Mouse (Mus musculus) hindbrain, postnatal 0 days (tissue): ENCODE data around the gene Tbc1d1. TPM values are rescaled to one million over a fixed set of nuclear protein-coding genes. Genes with fewer than 3 reads are reported as not detected.

ENCODE experiments used
- ATAC-seq: fragments of 200-750 bp; cut with Nextera tagmentation; 2 replicates; pipeline ENCODE4 v1.8.0; 2017; ENCODE audit warnings: mild to moderate bottlenecking, moderate TSS enrichment, moderate library complexity
- DNase-seq: peaks from one replicate; pipeline ENCODE4 v3.0.0-alpha.2; 2015; ENCODE audit warnings: low spot score
- H3K27ac ChIP-seq: fragments of 300-500 bp; sonication (generic); 2 replicates; pipeline ENCODE4 v1.5.1; 2014; ENCODE audit warnings: mild to moderate bottlenecking
- H3K27me3 ChIP-seq: fragments of 300-500 bp; sonication (generic); 2 replicates; pipeline ENCODE4 v1.6.1; 2014; ENCODE audit warnings: low read length, mixed read lengths; ENCODE audit not compliant: insufficient read depth
- H3K36me3 ChIP-seq: fragments of 300-500 bp; sonication (generic); 2 replicates; pipeline ENCODE4 v1.6.1; 2014; ENCODE audit warnings: low read length, mixed read lengths; ENCODE audit not compliant: insufficient read depth
- H3K4me1 ChIP-seq: fragments of 300-500 bp; sonication (generic); 2 replicates; pipeline ENCODE4 v1.6.1; 2014; ENCODE audit warnings: antibody characterized with exemption, low read length, mixed read lengths; ENCODE audit not compliant: insufficient read depth
- H3K4me2 ChIP-seq: fragments of 300-500 bp; sonication (generic); 2 replicates; pipeline ENCODE4 v1.6.1; 2014; ENCODE audit warnings: low read depth, mild to moderate bottlenecking, low read length, moderate library complexity, mixed read lengths
- H3K4me3 ChIP-seq: fragments of 300-500 bp; sonication (generic); 2 replicates; pipeline ENCODE4 v1.5.1; 2014; ENCODE audit warnings: low read length
- H3K9ac ChIP-seq: fragments of 300-500 bp; sonication (generic); replicated peaks from 2 replicates; pipeline ENCODE4 v1.6.1; 2014; ENCODE audit warnings: mild to moderate bottlenecking, low read length, moderate library complexity, mixed read lengths
- H3K9me3 ChIP-seq: fragments of 300-500 bp; sonication (generic); 2 replicates; pipeline ENCODE4 v1.6.1; 2016; ENCODE audit warnings: low read length, mixed read lengths
- CTCF ChIP-seq: IDR thresholded peaks from 2 replicates; pipeline ENCODE4 v1.5.1; 2016; ENCODE audit warnings: antibody characterized with exemption, control low read depth, low read depth
- WGBS: fragments of 180-500 bp; shearing (Covaris S2); extraction: QIAGEN DNeasy Blood & Tissue Kit; methylation state at CpG from one replicate; pipeline ENCODE4 v1.1.7; 2014; 5-methylcytosine and 5-hydroxymethylcytosine counted together
- polyA plus RNA-seq: library from polyadenylated mRNA; unstranded; fragments of >200 nt; fragmentation: Nextera tagmentation; extraction: Ambion mirVana; gene quantifications from 2 replicates; pipeline ENCODE4 v1.2.1, GENCODE M21; 2015
- total RNA-seq: library from RNA; depleted of rRNA; stranded (reverse); fragments of >200 nt; gene quantifications from 2 replicates; pipeline ENCODE4 v1.2.3, GENCODE M21; 2014

Gene Tbc1d1
- total and polyA plus RNA-seq, 2 experiments from 2014 or later = 7.2 to 19.2 TPM

- no peak for ATAC-seq
- 73% methylated on average over 5 of the region's 5 CpGs for WGBS
- H3K4me3 ChIP-seq = no peak overlapping the region
- TF ChIP-seq CTCF = no peak
- no peaks in the 10 kb centered on the region for H3K36me3 ChIP-seq
- no peaks in the 10 kb centered on the region for H3K9me3 ChIP-seq
- no peak overlapping the region for H3K4me2 ChIP-seq
- H3K27me3 ChIP-seq = no peaks in the 10 kb centered on the region
- H3K4me1 ChIP-seq = no peaks in the 10 kb centered on the region
- no peak for DNase-seq
- no peak overlapping the region for H3K27ac ChIP-seq
- H3K9ac ChIP-seq = no peak overlapping the region
Observed at GRCm38 (mm10) chr5:64212206-64212605, 56.1 kb downstream of the Tbc1d1 start.

- no peaks in the 10 kb centered on the region for H3K27me3 ChIP-seq
- no peak overlapping the region for H3K4me2 ChIP-seq
- H3K4me3 ChIP-seq = no peak overlapping the region
- H3K36me3 ChIP-seq = no peaks in the 10 kb centered on the region
- no peak for TF ChIP-seq CTCF
- H3K27ac ChIP-seq = no peak overlapping the region
- no peaks in the 10 kb centered on the region for H3K4me1 ChIP-seq
- no peak overlapping the region for H3K9ac ChIP-seq
- H3K9me3 ChIP-seq = no peaks in the 10 kb centered on the region
- no peak for DNase-seq
- no peak for ATAC-seq
- WGBS = 91% methylated on average over 3 of the region's 3 CpGs
Observed at GRCm38 (mm10) chr5:64212619-64213018, 56.5 kb downstream of the Tbc1d1 start.

- H3K36me3 ChIP-seq = no peaks in the 10 kb centered on the region
Observed at GRCm38 (mm10) chr5:64215806-64216205, 59.7 kb downstream of the Tbc1d1 start.

GRCm38 (mm10) chr5:64216326-64216725, 60.2 kb downstream of the Tbc1d1 start:
- no peaks in the 10 kb centered on the region for H3K27me3 ChIP-seq
- no peak overlapping the region for H3K4me3 ChIP-seq
- no peaks in the 10 kb centered on the region for H3K4me1 ChIP-seq
- no peak overlapping the region for H3K9ac ChIP-seq
- ATAC-seq (no peak), DNase-seq (no peak)
- H3K27ac ChIP-seq = no peak overlapping the region
- H3K36me3 ChIP-seq = no peaks in the 10 kb centered on the region
- TF ChIP-seq CTCF = no peak
- no peak overlapping the region for H3K4me2 ChIP-seq
- H3K9me3 ChIP-seq = no peaks in the 10 kb centered on the region
- WGBS = 85% methylated on average over 4 of the region's 4 CpGs

More at GRCm38 (mm10) chr5:64215806-64216205, 59.7 kb downstream of the Tbc1d1 start:
- Histone ChIP-seq H3K4me3 (no peak overlapping the region), H3K27ac (no peak overlapping the region), H3K4me1 (no peaks in the 10 kb centered on the region), H3K9me3 (no peaks in the 10 kb centered on the region), H3K27me3 (no peaks in the 10 kb centered on the region), H3K9ac (no peak overlapping the region), H3K4me2 (no peak overlapping the region)
- DNase-seq = no peak
- no peak for ATAC-seq
- 95% methylated on average over 5 of the region's 5 CpGs for WGBS
- no peak for TF ChIP-seq CTCF

- no peak for ATAC-seq
- Histone ChIP-seq H3K4me2 (no peak overlapping the region), H3K4me1 (no peaks in the 10 kb centered on the region), H3K36me3 (no peaks in the 10 kb centered on the region), H3K9ac (no peak overlapping the region), H3K27me3 (no peaks in the 10 kb centered on the region), H3K27ac (no peak overlapping the region), H3K9me3 (no peaks in the 10 kb centered on the region), H3K4me3 (no peak overlapping the region)
- no peak for TF ChIP-seq CTCF
- WGBS = 80% methylated on average over 8 of the region's 8 CpGs
- no peak for DNase-seq
Observed at GRCm38 (mm10) chr5:64217256-64217655, 61.2 kb downstream of the Tbc1d1 start.

GRCm38 (mm10) chr5:64217816-64218602, 61.9 kb downstream of the Tbc1d1 start:
- H3K36me3 ChIP-seq = no peaks in the 10 kb centered on the region
- H3K27me3 ChIP-seq = no peaks in the 10 kb centered on the region
- no peak overlapping the region for H3K9ac ChIP-seq
- no peak for TF ChIP-seq CTCF
- H3K4me1 ChIP-seq = no peaks in the 10 kb centered on the region
- no peak overlapping the region for H3K27ac ChIP-seq
- H3K9me3 ChIP-seq = no peaks in the 10 kb centered on the region
- DNase-seq (no peak), ATAC-seq (no peak)
- no peak overlapping the region for H3K4me3 ChIP-seq
- no peak overlapping the region for H3K4me2 ChIP-seq
- 78% methylated on average over 13 of the region's 13 CpGs for WGBS

GRCm38 (mm10) chr5:64218603-64218999, 62.5 kb downstream of the Tbc1d1 start:
- no peak overlapping the region for H3K4me2 ChIP-seq
- WGBS = 81% methylated on average over 7 of the region's 7 CpGs
- H3K27me3 ChIP-seq = no peaks in the 10 kb centered on the region
- no peaks in the 10 kb centered on the region for H3K36me3 ChIP-seq
- H3K9ac ChIP-seq = no peak overlapping the region
- ATAC-seq = no peak
- DNase-seq = no peak
- no peak overlapping the region for H3K4me3 ChIP-seq
- no peaks in the 10 kb centered on the region for H3K4me1 ChIP-seq
- TF ChIP-seq CTCF = no peak
- H3K9me3 ChIP-seq = no peaks in the 10 kb centered on the region
- H3K27ac ChIP-seq = no peak overlapping the region
